Mouse (Mus musculus): ENCODE results near the gene Kcnip2. TPM values are rescaled to one million over a fixed set of nuclear protein-coding genes. Genes with fewer than 3 reads are reported as not detected.
"Not testable (repeated sequence)": the region's sequence is repeated elsewhere in the genome, so short reads cannot be mapped to it uniquely, and the experiment has no call there.

The Kcnip2 gene
- total RNA-seq, 2 experiments from 2014 or later, result 0.48 to 0.70 TPM

DNA sequence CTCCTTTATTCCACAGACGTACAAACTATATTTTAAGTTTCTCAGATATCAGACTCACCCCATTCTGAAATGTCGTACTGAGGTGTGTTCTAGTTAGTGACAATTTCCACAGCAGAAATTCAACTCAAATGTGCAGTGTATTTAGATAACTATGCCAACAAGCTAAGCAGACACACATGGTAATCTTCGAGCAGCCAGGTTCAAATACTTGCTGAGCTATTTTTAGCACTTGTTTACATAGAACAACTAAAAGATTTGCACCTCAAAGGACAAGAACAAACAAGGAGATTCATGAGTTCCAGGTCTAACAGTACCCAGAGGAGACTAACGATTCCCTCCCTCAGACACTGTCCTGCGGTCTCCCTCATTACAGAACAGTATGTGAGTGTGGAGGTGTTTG, 11.3 kb upstream of the Kcnip2 start:
- intact Hi-C loops (cut with DNase I), result no loop called here
- no peak for TF ChIP-seq CTCF (IDR thresholded peaks at IDR 0.05)
- Histone ChIP-seq H3K27ac (peak overlapping the region; percentile 48; the same call in 1 of the 2 replicates), H3K4me3 (no peak overlapping the region)
- DNase-seq, result no peak

DNA sequence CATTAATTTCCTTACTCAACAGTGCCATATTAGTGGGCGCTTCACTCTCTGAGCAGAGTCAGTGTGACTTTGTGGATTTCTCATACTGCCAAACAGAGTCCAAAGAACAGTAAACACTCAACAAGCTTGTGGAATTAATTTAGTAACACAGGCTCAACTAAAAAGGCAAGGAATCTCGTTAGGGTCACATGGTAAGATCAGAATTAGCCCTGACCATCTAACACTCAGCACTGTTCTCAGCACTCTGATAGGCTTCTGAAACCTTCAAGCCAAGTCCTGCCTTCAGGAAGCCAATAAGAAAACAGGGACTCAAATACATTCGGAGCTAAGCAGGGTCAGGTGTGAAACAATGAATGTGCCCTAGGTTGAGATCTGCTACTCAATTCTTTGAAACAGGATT, 10.3 kb upstream of the Kcnip2 start:
- DNase-seq, result no peak
- intact Hi-C loops (cut with DNase I), result no loop called here
- no peak for TF ChIP-seq CTCF (IDR thresholded peaks at IDR 0.05)
- Histone ChIP-seq H3K4me3 (no peak overlapping the region), H3K27ac (no peak overlapping the region)

GRCm38 (mm10) chr19:45821832-45822231, 6.0 kb upstream of the Kcnip2 start:
- no peak for TF ChIP-seq CTCF (IDR thresholded peaks at IDR 0.05)
- no peak for DNase-seq

DNA sequence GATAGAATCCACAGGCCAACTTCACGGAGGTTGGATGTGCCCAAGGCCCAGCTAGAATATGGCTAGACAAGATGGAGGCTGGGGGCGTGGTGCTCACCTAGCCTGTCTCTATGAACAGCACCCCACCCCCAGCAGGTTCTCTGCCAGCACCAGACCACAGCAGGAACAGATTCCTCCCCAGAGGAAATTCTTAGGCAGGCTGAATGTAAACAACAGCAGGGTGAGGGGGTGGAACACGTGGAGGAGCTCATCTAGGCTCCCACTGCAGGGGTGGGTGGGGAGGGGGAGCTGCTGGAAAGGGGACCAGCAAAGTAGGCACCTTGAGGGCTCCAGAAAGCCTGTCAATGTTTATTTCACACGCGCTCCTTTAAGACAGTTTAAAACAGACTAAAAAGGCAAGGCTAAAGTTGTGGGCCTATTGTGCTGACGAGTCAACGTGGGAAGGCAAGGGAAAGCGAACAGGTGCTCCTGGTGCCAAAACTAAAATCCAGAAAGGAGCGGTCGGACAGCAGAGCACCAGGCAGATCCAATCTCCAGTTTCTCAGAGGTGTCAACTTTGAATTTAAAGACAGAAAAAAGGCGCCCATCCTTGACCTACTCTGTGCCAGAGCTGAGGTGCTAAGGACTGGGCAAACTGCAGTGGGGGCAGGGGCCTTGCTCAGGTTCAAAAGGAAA, 2.1 kb upstream of the Kcnip2 start:
- no peak for DNase-seq
- no peak for TF ChIP-seq CTCF (IDR thresholded peaks at IDR 0.05)
- Histone ChIP-seq H3K27ac (no peak overlapping the region; the same call in 1 of the 2 replicates), H3K4me3 (no peak overlapping the region)
- intact Hi-C loops (cut with DNase I), result no loop called here

More at GRCm38 (mm10) chr19:45821832-45822231, 6.0 kb upstream of the Kcnip2 start:
- intact Hi-C loops (cut with DNase I), result no loop called here
- no peak overlapping the region for H3K4me3 ChIP-seq
- H3K27ac ChIP-seq, result no peak overlapping the region

- TF ChIP-seq CTCF (IDR thresholded peaks at IDR 0.05), result no peak
- Histone ChIP-seq H3K27ac (no peak overlapping the region), H3K4me3 (no peak overlapping the region)
- intact Hi-C loops (cut with DNase I), result no loop called here
- no peak for DNase-seq
These were observed 866 bp upstream of the Kcnip2 start for GRCm38 (mm10) chr19:45816727-45817126.

DNA sequence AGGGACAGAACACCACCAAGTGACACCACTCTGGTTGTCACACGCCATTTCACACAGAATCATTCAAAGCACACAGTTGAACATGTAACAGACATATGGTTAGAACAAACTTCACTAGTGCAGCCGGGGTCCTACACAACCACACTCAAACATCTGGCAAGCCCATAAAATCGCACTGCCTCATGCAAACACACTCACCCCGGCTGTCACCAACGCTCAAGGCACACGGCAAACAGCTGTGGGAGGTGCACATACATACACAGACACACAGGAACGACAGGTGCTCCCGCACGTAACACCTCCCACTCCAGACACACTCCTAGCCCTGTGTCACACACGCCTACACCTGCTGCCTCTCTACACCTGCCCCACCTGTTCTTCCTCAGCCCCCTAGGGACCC, 691 bp downstream of the Kcnip2 start:
- no peak for DNase-seq
- intact Hi-C loops (cut with DNase I), result no loop called here
- no peak overlapping the region for H3K4me3 ChIP-seq
- no peak overlapping the region for H3K27ac ChIP-seq
- no peak for TF ChIP-seq CTCF (IDR thresholded peaks at IDR 0.05)

DNA sequence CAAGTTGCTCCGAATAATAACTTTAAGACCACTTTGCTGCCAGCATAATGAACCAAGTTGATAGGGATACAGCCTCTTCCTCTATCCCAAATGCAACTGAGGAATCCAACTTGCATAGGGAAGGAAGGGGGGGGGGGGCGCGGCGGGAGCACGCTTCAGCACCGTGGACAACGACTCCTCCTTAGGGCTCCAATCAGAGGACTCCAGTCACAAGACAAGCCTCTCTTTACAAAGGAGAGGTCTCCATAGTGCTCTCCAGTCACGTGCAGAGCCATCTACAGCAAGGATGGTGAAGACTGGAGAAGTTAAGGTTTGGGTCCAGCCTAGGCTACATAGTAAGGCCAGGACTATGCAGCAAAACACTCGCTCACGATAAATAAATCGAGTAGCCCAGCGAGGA, 2.1 kb downstream of the Kcnip2 start:
- TF ChIP-seq CTCF (IDR thresholded peaks at IDR 0.05), result no peak
- no peak overlapping the region for H3K27ac ChIP-seq
- H3K4me3 ChIP-seq, result no peak overlapping the region
- intact Hi-C loops (cut with DNase I), result loop anchor here (2.0 kb wide), 2 partner anchors 139 to 201 kb away; no protein-coding TSS in a partner anchor
- DNase-seq, result no peak

GRCm38 (mm10) chr19:45813263-45813662, 2.6 kb downstream of the Kcnip2 start:
- peak; percentile 89 for DNase-seq
- no peak overlapping the region for H3K4me3 ChIP-seq
- TF ChIP-seq CTCF (IDR thresholded peaks at IDR 0.05), result peak; percentile 87
- intact Hi-C loops (cut with DNase I), result loop anchor here (2.0 kb wide), 2 partner anchors 140 to 202 kb away; no protein-coding TSS in a partner anchor
- no peak overlapping the region for H3K27ac ChIP-seq

DNA sequence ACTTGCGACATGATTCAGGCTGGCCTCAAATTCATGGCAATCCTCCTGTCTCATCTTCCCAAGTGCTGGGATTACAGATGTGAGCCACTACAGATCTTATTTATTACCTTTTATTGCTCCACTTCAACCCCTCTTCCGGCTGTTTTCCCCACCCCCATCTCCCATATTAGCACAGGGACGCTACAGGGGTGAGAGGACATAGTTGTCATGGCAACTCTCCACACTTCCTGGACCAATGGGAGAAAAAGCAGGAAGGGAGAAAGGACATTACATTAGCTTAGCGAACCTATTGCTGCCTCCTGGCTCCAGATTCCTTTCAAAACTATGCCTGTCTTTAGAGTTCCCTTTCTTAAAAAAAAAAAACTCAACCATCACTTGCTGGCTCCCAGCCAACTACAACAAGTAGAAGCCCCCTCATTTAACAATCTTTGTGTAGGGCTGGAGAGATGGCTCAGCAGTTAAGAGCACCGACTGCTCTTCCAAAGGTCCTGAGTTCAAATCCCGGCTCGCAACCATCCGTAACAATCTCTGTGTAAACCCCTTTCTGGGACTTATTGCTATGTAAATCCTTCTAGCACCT, 3.1 kb downstream of the Kcnip2 start:
- intact Hi-C loops (cut with DNase I), result loop anchor here (2.0 kb wide), 2 partner anchors 140 to 202 kb away; no protein-coding TSS in a partner anchor
- no peak for DNase-seq
- Histone ChIP-seq H3K4me3 (peak overlapping the region; percentile 61), H3K27ac (no peak overlapping the region)
- no peak for TF ChIP-seq CTCF (IDR thresholded peaks at IDR 0.05)

DNA sequence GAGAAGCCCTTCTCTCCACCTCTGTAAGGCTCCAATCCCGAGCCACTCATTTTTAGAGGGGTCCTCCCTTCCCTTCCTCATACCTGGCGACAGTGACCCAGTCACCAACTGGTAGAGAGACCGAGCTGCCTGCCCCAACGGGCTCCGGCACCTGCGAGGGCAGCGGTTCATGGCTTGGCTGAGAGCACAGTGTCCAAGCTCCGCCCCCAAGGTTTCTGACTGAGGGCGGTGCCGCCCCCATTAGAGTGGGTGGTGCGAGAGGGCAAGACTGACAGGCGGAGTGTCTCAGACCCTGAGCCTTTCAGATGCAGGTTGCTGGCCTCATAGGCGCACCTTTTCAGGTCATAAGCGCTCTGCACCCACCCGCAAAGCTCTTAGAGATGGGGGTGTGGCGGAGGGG, 3.7 kb downstream of the Kcnip2 start:
- TF ChIP-seq CTCF (IDR thresholded peaks at IDR 0.05), result no peak
- intact Hi-C loops (cut with DNase I), result loop anchor here (2.0 kb wide), 2 partner anchors 141 to 203 kb away; no protein-coding TSS in a partner anchor

GRCm38 (mm10) chr19:45811028-45811674, 4.7 kb downstream of the Kcnip2 start:
- intact Hi-C loops (cut with DNase I), result no loop called here

More for the DNA sequence above, 3.7 kb downstream of the Kcnip2 start:
- Histone ChIP-seq H3K4me3 (peak overlapping the region; percentile 61), H3K27ac (no peak overlapping the region)
- peak; percentile 64 for DNase-seq

GRCm38 (mm10) chr19:45807732-45808131, 8.1 kb downstream of the Kcnip2 start:
- H3K27ac ChIP-seq, result no peak overlapping the region
- TF ChIP-seq CTCF (IDR thresholded peaks at IDR 0.05), result no peak
- DNase-seq, result no peak
- no peak overlapping the region for H3K4me3 ChIP-seq
- intact Hi-C loops (cut with DNase I), result no loop called here

More at GRCm38 (mm10) chr19:45811028-45811674, 4.7 kb downstream of the Kcnip2 start:
- H3K27ac ChIP-seq, result no peak overlapping the region
- no peak for DNase-seq
- H3K4me3 ChIP-seq, result no peak overlapping the region
- no peak for TF ChIP-seq CTCF (IDR thresholded peaks at IDR 0.05)

DNA sequence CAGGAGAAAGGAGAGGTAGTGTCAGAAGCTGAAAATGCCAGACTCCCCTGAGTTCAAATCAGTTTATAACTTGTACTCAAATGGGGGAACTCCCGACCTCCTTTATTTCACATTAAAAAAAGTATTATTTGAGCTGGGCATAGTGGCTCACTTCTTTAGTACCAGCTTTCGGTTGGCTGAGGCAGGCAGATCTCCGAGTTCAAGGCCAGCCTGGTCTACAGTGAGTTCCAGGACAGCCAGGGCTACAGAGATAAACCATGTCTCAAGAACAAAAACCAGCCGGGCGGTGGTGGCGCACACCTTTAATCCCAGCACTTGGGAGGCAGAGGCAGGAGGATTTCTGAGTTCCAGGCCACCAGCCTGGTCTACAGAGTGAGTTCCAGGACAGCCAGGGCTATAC, 10.0 kb downstream of the Kcnip2 start:
- not testable (repeated sequence) for DNase-seq, H3K27ac ChIP-seq, H3K4me3 ChIP-seq
- intact Hi-C loops (cut with DNase I), result loop anchor here (2.0 kb wide), 2 partner anchors 147 to 209 kb away; no protein-coding TSS in a partner anchor
